25 mouse cellular contexts compared by ENCODE assay signal in genomic region chr1:51069288-51069687, GRCm38 (mm10).
DNase-seq lines count a peak whose midpoint lies in the region; ATAC-seq and TF ChIP-seq lines count a peak whose summit lies in the region.
"Had no signal": no experiment of that assay in that cellular context is flagged by ENCODE, and none has a peak within 500 bp of the region (broad histone marks: within the 10 kb centered on the region; RNA-seq: fewer than 3 reads in every experiment).

No protein-coding gene starts in this region.

- no peaks in the 10 kb centered on the region for H3K9me3 ChIP-seq in neural tube, embryonic 14.5 days (ENCODE audit: control insufficient read depth, low read length)
- no peaks in the 10 kb centered on the region for H3K9me3 ChIP-seq in neural tube, embryonic 15.5 days (replicated peaks)
- H3K9me3 ChIP-seq in CH12.LX (replicated peaks; ENCODE audit: low read length) = no peaks in the 10 kb centered on the region
- no peaks in the 10 kb centered on the region for H3K9me3 ChIP-seq in ES-E14 (ENCODE audit: control insufficient read depth, insufficient read depth, low read depth, low read length)
- H3K9me3 ChIP-seq: embryonic facial prominence, embryonic 13.5 days; embryonic facial prominence, embryonic 15.5 days; forebrain, embryonic 10.5 days; forebrain, embryonic 12.5 days had no signal

- H3K4me3 ChIP-seq in left cerebral cortex, adult 2 months = no peak overlapping the region
- H3K4me3 ChIP-seq in neural tube, embryonic 14.5 days (ENCODE audit: low read depth, low read length) = no peak overlapping the region
- H3K4me3 ChIP-seq in neural tube, embryonic 15.5 days (replicated peaks) = no peak overlapping the region
- H3K4me3 ChIP-seq in CH12.LX (replicated peaks in 1 of 3; ENCODE audit: low read depth in 2 of 3, low read length in 2 of 3, poor library complexity in 1 of 3) (no peak overlapping the region), ES-E14 (ENCODE audit: insufficient read depth in 1 of 2, low read depth in 1 of 2, low read length in 2 of 2, poor library complexity in 1 of 2, severe bottlenecking in 1 of 2) (no peak overlapping the region)
- H3K4me3 ChIP-seq: embryonic facial prominence, embryonic 13.5 days; embryonic facial prominence, embryonic 15.5 days; erythroblast, embryonic 14.5 days; forebrain, embryonic 10.5 days; forebrain, embryonic 12.5 days had no signal

- in situ Hi-C loops in CH12.LX (cut with MboI; ENCODE audit: low pct_ligation_motif_present, low pct_unique_long_range_greater_than_20kb, low sequenced_read_pairs) = no loop called here
- in situ Hi-C loops in ES-E14 (cut with MboI; ENCODE audit: low sequenced_read_pairs in 2 of 2, unreplicated experiment in 2 of 2) = no loop called here

- TF ChIP-seq RAD21 in CH12.LX (IDR thresholded peaks at IDR 0.05; ENCODE audit: low read depth, low read length) = no peak

- no peak for TF ChIP-seq EP300 in CH12.LX (IDR thresholded peaks at IDR 0.05; ENCODE audit: low read length)

- H3K4me2 ChIP-seq in neural tube, embryonic 14.5 days (ENCODE audit: low read depth, low read length) = no peak overlapping the region
- H3K4me2 ChIP-seq in neural tube, embryonic 15.5 days = no peak overlapping the region
- no peak overlapping the region for H3K4me2 ChIP-seq in CH12.LX (ENCODE audit: insufficient read depth, low read depth, poor library complexity, severe bottlenecking)
- H3K4me2 ChIP-seq: embryonic facial prominence, embryonic 13.5 days; embryonic facial prominence, embryonic 15.5 days; forebrain, embryonic 12.5 days had no signal

- no peaks in the 10 kb centered on the region for H3K4me1 ChIP-seq in neural tube, embryonic 14.5 days (ENCODE audit: control insufficient read depth, insufficient read depth, low read length)
- no peaks in the 10 kb centered on the region for H3K4me1 ChIP-seq in neural tube, embryonic 15.5 days
- H3K4me1 ChIP-seq in CH12.LX (ENCODE audit: control insufficient read depth in 1 of 2, insufficient read depth in 2 of 2) = no peaks in the 10 kb centered on the region
- no peaks in the 10 kb centered on the region for H3K4me1 ChIP-seq in ES-E14 (ENCODE audit: control insufficient read depth in 2 of 2, insufficient read depth in 2 of 2, low read length in 2 of 2, poor library complexity in 1 of 2)
- H3K4me1 ChIP-seq: embryonic facial prominence, embryonic 13.5 days; embryonic facial prominence, embryonic 15.5 days; forebrain, embryonic 10.5 days; forebrain, embryonic 12.5 days had no signal

- no peak for DNase-seq in left cerebral cortex, adult 2 months (ENCODE audit: extremely low spot score in 1 of 2, low spot score in 2 of 2)
- DNase-seq in left cerebral cortex, adult 9 months (ENCODE audit: low spot score in 2 of 2) = no peak
- DNase-seq in CH12.LX (ENCODE audit: extremely low read depth) (no peak), ES-E14 (ENCODE audit: low read depth, low spot score) (no peak)
- DNase-seq in kidney, postnatal 4 days = no peak
- DNase-seq: adrenal gland, adult 2 months; adrenal gland, postnatal 10 days; adrenal gland, postnatal 25 days; cerebellum, adult 11 months; cerebellum, adult 18-20 months; cerebellum, adult 8-10 months; cerebellum, adult 9-11 months; cerebellum, postnatal 14 days; cerebellum, postnatal 36 days; embryo, embryonic 11 days had no signal

- 77% methylated on average over 2 of the region's 2 CpGs for WGBS in neural tube, embryonic 14.5 days
- 83% methylated on average over 2 of the region's 2 CpGs for WGBS in neural tube, embryonic 15.5 days

- intact Hi-C loops in left cerebral cortex, adult 2 months (cut with DNase I) = loop anchor here (5.0 kb wide), 3 partner anchors 48 to 128 kb away; no protein-coding TSS in a partner anchor

- dilution Hi-C loops in CH12.LX (cut with MboI; ENCODE audit: extremely low pct_ligation_motif_present, extremely low pct_unique_long_range_greater_than_20kb, low sequenced_read_pairs) = no loop called here

- H3K9ac ChIP-seq in neural tube, embryonic 14.5 days (replicated peaks; ENCODE audit: low read depth, low read length) = no peak overlapping the region
- H3K9ac ChIP-seq in neural tube, embryonic 15.5 days (replicated peaks) = no peak overlapping the region
- H3K9ac ChIP-seq in CH12.LX (ENCODE audit: insufficient read depth, low read depth) (no peak overlapping the region), ES-E14 (ENCODE audit: insufficient read depth, low read depth, low read length, poor library complexity, severe bottlenecking) (no peak overlapping the region)
- H3K9ac ChIP-seq: embryonic facial prominence, embryonic 13.5 days; embryonic facial prominence, embryonic 15.5 days; forebrain, embryonic 12.5 days had no signal

- ATAC-seq in neural tube, embryonic 14.5 days (ENCODE audit: low read depth) = peak; percentile 78; the same call in 1 of the 2 replicates
- no peak for ATAC-seq in neural tube, embryonic 15.5 days (ENCODE audit: low FRiP score)
- ATAC-seq in megakaryocyte-erythroid progenitor cell, adult 5-6 weeks (replicated peaks; ENCODE audit: low FRiP score, low TSS enrichment, poor library complexity, severe bottlenecking) = no peak
- ATAC-seq: forebrain, embryonic 14.5 days; forebrain, embryonic 16.5 days had no signal

- no peaks in the 10 kb centered on the region for H3K79me2 ChIP-seq in CH12.LX (replicated peaks; ENCODE audit: control insufficient read depth, extremely low read depth, insufficient read depth, poor library complexity, severe bottlenecking)

- no peaks in the 10 kb centered on the region for H3K36me3 ChIP-seq in neural tube, embryonic 14.5 days (ENCODE audit: control insufficient read depth, insufficient read depth, low read length)
- no peaks in the 10 kb centered on the region for H3K36me3 ChIP-seq in neural tube, embryonic 15.5 days
- H3K36me3 ChIP-seq in CH12.LX (replicated peaks in 1 of 2; ENCODE audit: control insufficient read depth in 1 of 2, insufficient read depth in 1 of 2, low read length in 1 of 2) = no peaks in the 10 kb centered on the region
- no peaks in the 10 kb centered on the region for H3K36me3 ChIP-seq in ES-E14 (ENCODE audit: control insufficient read depth, insufficient read depth, low read length, poor library complexity, severe bottlenecking)
- H3K36me3 ChIP-seq: embryonic facial prominence, embryonic 13.5 days; embryonic facial prominence, embryonic 15.5 days; forebrain, embryonic 10.5 days; forebrain, embryonic 12.5 days had no signal

- no peak for TF ChIP-seq POLR2A in CH12.LX (IDR thresholded peaks at IDR 0.05; ENCODE audit: low read depth, low read length)

- H3K27me3 ChIP-seq in neural tube, embryonic 14.5 days (ENCODE audit: control insufficient read depth, insufficient read depth, low read length) = no peaks in the 10 kb centered on the region
- H3K27me3 ChIP-seq in neural tube, embryonic 15.5 days (replicated peaks) = no peaks in the 10 kb centered on the region
- H3K27me3 ChIP-seq in CH12.LX (replicated peaks) = no peaks in the 10 kb centered on the region
- H3K27me3 ChIP-seq: embryonic facial prominence, embryonic 13.5 days; embryonic facial prominence, embryonic 15.5 days; forebrain, embryonic 12.5 days had no signal

- TF ChIP-seq CTCF in left cerebral cortex, adult 2 months (IDR thresholded peaks at IDR 0.05) = no peak
- no peak for TF ChIP-seq CTCF in CH12.LX (conservative IDR thresholded peaks at IDR 0.05 in 1 of 2, IDR thresholded peaks at IDR 0.05 in 1 of 2; ENCODE audit: low read depth in 2 of 2, low read length in 2 of 2)

- peak overlapping the region; percentile 17; the same call in 1 of the 2 replicates for H3K27ac ChIP-seq in left cerebral cortex, adult 2 months
- H3K27ac ChIP-seq in neural tube, embryonic 14.5 days (ENCODE audit: low read depth, low read length) = no peak overlapping the region
- no peak overlapping the region for H3K27ac ChIP-seq in neural tube, embryonic 15.5 days (replicated peaks)
- H3K27ac ChIP-seq in CH12.LX (ENCODE audit: insufficient read depth, low read depth) (no peak overlapping the region), ES-E14 (ENCODE audit: insufficient read depth, low read depth, low read length, poor library complexity, severe bottlenecking) (no peak overlapping the region)
- H3K27ac ChIP-seq: embryonic facial prominence, embryonic 13.5 days; embryonic facial prominence, embryonic 15.5 days; forebrain, embryonic 10.5 days; forebrain, embryonic 12.5 days had no signal

TF ChIP-seq in CH12.LX, 34 proteins besides CTCF, POLR2A, EP300 and RAD21:
- TF ChIP-seq MAFK (IDR thresholded peaks at IDR 0.05; ENCODE audit: insufficient replicate concordance, low read length) = peak; percentile 84
- TF ChIP-seq ZC3H11A (IDR thresholded peaks at IDR 0.05; ENCODE audit: low read depth, low read length) = no peak
TF ChIP-seq in CH12.LX: peak in this region for 1.

TF ChIP-seq in ES-E14, 5 proteins besides CTCF, POLR2A, EP300 and RAD21:
- TF ChIP-seq MAFK (IDR thresholded peaks at IDR 0.05; ENCODE audit: insufficient read depth, low read depth, low read length) = peak; percentile 93
- TF ChIP-seq CHD2 (IDR thresholded peaks at IDR 0.05; ENCODE audit: low read depth, low read length) = no peak
